Mouse (Mus musculus) induced T-regulatory cell, adult 2 months (primary cell): Measurements from ENCODE around the gene Fbxo31.
"Not testable (repeated sequence)": the region's sequence is repeated elsewhere in the genome, so short reads cannot be mapped to it uniquely, and the experiment has no call there.

Source experiments
- DNase-seq: peaks from one replicate; pipeline ENCODE4 v3.0.0-alpha.2; 2012; ENCODE audit warnings: low read depth

Fbxo31 gene

GRCm38 (mm10) chr8:121578676-121579451 lies at the start of gene Fbxo31:
TSS of gene Fbxo31 (minus strand) at chr8:121578806.
- DNase-seq: peak; percentile 96

- no peak for DNase-seq
Measured at GRCm38 (mm10) chr8:121623043-121623442, 44.4 kb upstream of the Fbxo31 start.

DNA sequence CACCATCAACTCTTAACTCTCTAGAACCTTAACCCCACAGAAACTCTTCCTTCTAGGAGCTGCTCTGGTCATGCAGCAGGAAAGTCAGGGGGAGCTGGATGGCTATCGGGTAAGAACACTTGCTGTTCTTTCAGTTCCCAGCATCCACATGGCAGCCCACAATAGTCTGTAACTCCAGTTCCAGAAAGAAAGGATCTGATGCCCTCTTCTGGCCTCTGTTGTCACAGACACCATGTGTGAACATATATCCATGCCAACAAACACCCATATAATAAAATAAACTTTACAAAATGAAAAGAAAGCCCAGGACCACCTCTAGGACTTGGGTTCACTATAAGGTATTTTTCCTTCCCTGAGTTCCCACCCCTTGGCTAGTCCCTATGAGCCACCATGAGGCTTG lies 43.3 kb upstream of the Fbxo31 start:
- DNase-seq: no peak

DNA sequence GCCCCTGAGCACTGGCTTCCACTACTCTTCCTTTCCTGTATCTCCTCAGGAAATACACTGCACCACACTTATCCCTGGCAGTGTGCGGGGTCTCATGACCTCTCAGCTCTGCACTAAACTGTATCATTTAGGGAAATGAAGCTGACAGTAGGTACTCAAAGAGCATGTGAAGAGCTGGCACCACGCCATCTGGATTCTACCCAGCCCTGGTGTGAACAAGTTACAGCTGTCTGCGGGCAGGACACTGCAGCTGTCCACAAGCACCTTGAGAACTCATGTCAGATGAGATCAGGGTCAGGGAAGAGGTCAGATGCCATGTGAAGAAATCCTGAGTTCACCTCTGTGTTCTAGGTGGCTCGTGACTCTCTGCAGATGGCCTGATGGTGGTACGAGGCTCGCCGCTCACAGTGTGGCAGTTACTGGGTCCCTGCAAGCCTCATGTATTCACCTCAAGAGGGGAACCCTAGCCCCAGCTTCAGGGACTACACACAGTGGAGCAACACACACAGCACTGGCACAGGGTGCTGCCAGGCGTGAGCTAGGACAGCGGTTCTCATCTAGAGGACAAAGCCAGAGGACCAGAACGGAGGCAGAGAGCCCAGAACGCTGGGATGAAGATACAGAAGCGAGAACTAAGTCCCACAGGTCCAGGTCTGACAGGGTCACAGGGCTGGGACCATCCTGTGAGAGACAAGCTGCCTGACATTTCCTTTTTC lies 42.4 kb upstream of the Fbxo31 start:
- DNase-seq: no peak

DNA sequence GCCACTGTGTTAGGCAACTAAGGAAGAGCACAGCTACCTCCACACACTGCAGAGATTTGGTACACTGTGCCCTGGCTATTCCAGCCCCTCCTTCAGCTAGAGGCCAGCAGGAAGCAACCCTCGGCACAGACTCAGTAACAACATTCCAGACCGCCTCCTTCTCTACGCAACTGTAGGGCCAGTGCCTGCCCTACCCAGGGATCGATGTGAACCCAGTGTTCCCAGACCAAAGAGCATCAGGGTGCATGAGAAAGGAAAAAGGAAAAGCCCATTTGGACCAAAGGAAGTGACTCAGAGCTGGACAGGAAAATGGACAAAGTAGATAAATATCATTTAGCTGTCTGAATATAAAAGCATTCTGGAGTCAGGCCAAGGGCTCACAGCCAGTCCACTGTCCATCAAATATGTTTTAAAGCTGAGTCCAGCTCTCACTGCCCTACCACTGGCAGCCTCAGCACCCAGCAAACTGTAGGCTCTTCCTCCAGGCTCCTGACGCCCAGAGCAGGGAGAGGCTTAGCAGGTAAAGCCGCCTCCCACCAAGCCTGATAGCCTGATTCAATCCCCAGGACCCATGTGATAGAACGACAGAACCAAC lies 40.9 kb upstream of the Fbxo31 start:
- no peak for DNase-seq

GRCm38 (mm10) chr8:121613419-121613818 lies 34.8 kb upstream of the Fbxo31 start:
- DNase-seq: no peak

GRCm38 (mm10) chr8:121609916-121610315 lies 31.3 kb upstream of the Fbxo31 start:
- no peak for DNase-seq

DNA sequence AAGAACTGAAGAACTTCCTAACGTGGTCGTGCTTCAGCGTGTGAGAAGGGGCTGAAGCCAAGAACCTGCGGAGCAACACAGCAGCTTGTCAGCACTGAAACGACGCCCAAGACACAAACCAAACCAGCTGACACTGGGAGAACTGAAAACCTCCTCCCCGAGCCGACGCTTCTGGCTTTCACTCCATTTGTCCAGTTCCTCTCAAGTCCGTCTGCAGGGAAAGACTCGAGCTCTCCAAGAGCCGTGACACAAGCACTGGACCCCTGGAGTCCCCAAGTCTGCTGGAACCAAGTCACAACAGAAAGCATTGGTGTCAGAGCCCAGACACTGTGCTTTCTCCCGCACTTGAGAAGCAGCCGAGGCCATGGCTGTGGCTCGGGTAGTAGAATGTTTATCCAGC lies 30.6 kb upstream of the Fbxo31 start:
- no peak for DNase-seq

DNA sequence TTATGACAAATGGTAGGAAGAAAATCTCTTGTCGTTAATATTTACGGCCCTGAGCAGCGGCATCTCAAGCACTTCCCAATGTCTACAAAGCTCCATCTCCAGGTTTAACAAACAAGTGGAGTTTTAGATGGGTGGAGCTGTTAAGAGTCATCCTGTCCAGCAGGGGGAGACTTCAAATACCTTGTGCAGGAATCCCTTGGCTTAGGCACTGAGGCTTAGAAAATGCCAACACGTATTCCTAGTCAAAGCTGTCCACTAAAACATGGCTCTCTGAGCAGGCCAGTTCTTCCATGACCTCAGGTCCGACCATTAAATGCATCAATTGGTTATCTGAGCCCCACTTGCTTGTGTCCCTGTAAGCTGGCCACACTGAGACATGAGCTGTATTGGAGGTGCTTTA lies 29.1 kb upstream of the Fbxo31 start:
- peak; percentile 39 for DNase-seq

- DNase-seq: no peak
Measured at GRCm38 (mm10) chr8:121603801-121604200, 25.2 kb upstream of the Fbxo31 start.

- DNase-seq: peak; percentile 77
Measured at GRCm38 (mm10) chr8:121602860-121603259, 24.3 kb upstream of the Fbxo31 start.

DNA sequence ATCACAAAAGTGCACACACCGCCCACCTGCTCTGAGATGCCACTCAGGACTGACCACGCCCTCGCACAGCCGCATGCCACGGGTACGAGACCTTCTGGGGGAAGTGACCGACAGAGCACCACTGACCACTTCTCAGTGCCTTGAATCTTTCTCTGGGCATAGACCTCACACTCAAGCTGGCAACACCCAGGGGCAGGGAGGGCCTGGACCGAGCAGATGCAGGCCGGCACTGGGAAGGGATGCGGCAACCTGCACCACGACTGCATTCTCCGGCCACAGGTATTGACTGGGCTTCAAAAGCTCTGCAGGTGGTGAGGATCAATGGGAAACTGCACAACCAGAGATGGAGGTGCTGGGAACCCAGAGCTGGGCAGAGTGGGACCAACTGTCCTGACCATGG lies 23.8 kb upstream of the Fbxo31 start:
- no peak for DNase-seq

GRCm38 (mm10) chr8:121599842-121600241 lies 21.2 kb upstream of the Fbxo31 start:
- no peak for DNase-seq

- DNase-seq: peak; percentile 87
Measured at GRCm38 (mm10) chr8:121598892-121599291, 20.3 kb upstream of the Fbxo31 start.

DNA sequence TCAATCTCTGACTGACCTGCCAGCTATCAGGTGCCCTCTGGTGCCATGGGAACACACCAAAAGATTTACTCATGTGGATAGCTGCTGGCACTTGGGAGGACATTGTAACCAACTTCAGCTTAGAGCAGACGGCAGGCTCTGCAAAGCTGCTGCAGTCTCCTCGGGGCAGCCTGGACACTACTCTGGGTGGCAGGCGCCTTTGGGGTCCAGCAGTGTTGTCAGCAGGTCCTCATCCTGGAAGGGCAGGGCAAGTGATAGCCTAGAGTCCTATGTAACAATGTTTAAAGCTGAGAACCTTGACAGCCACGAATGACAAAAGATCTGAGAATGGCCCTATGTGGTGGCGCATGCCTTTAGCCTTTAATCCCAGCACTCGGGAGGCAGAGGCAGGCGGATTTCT lies 19.6 kb upstream of the Fbxo31 start:
- DNase-seq: no peak

GRCm38 (mm10) chr8:121597492-121597891 lies 18.9 kb upstream of the Fbxo31 start:
- not testable (repeated sequence) for DNase-seq

GRCm38 (mm10) chr8:121593983-121594382 lies 15.4 kb upstream of the Fbxo31 start:
- DNase-seq: no peak

- no peak for DNase-seq
Measured at GRCm38 (mm10) chr8:121593293-121593692, 14.7 kb upstream of the Fbxo31 start.

DNA sequence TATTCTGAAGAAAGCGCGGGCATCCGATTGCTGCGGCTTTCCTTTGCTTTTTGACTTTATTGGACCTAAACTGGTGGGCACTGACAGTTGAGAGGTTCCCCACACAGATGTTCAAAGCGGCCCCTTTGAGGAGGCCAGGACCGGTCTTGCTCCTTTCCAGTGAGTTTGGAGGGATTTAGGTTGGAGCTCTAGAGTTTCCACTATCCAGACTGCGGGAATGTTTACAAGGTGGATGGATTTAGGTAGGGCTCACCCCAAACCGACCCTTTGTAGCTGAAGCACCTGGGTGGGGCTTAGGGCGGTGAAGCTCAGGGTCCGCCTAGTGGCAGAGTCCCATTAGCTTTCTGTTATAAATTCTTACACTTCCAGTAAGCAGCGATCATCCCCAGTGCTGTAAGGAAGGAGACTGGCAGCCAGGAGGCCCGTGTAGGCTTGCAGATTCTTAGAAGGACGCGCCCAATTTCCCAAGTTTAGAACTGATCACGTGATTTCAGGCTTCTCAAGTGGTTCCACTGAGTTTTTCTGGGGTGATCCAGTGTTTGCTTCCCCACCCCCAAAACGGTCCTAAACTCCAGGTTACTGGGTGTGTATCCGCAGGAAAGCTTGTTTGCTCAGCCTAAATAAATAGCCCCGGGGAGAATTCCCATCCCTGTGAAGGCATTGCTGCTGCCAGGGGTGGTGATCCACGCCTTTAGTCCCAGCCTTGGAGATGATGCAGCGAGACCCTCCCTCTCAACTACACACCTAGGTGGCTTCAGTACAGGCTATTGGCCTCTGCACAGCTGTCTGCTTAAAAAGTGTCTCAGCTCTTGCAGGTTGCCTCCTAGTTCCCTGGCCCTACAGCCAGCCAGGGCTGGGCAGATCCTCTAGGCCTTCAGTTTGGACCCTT lies 12.8 kb upstream of the Fbxo31 start:
- DNase-seq: peak; percentile 77

GRCm38 (mm10) chr8:121590203-121591177 lies 11.9 kb upstream of the Fbxo31 start, which contains the start of gene Map1lc3b:
TSS of gene Map1lc3b (plus strand) at chr8:121590361.
- peak; percentile 95 for DNase-seq
